30 mouse cellular contexts compared by ENCODE assay signal in genomic region chr7:19675824-19676223, GRCm38 (mm10). TPM values are rescaled to one million over a fixed set of nuclear protein-coding genes. Genes with fewer than 3 reads are reported as not detected.
A peak's percentile ranks its signal among the peaks of the same experiment; 100 is the strongest.
DNase-seq lines count a peak whose midpoint lies in the region; ATAC-seq and TF ChIP-seq lines count a peak whose summit lies in the region.
"Had no signal": no experiment of that assay in that cellular context is flagged by ENCODE, and none has a peak within 500 bp of the region (broad histone marks: within the 10 kb centered on the region; RNA-seq: fewer than 3 reads in every experiment).

No protein-coding gene starts in this region.

- TF ChIP-seq POLR2A in small intestine, adult 2 months (IDR thresholded peaks at IDR 0.05; ENCODE audit: low read depth, low read length), result no peak

- H3K79me2 ChIP-seq in macrophage (ENCODE audit: inconsistent target), result no peaks in the 10 kb centered on the region

- 71% methylated on average over 10 of the region's 10 CpGs for WGBS in liver, embryonic 12.5 days (ENCODE audit: insufficient replicate concordance)
- 35% methylated on average over 10 of the region's 10 CpGs for WGBS in macrophage (ENCODE audit: missing documents)
- WGBS in small intestine, adult 2 months, result 78% methylated on average over 10 of the region's 10 CpGs
- WGBS in forebrain, embryonic 12.5 days, result 80% methylated on average over 10 of the region's 10 CpGs

- peak overlapping the region; percentile 30 for H3K4me3 ChIP-seq in liver, embryonic 12.5 days
- H3K4me3 ChIP-seq in macrophage (ENCODE audit: inconsistent target), result no peak overlapping the region
- peak overlapping the region; percentile 51 for H3K4me3 ChIP-seq in small intestine, adult 2 months (ENCODE audit: low read depth, low read length)
- H3K4me3 ChIP-seq in left cerebral cortex, adult 2 months, result no peak overlapping the region
- no peak overlapping the region for H3K4me3 ChIP-seq in forebrain, embryonic 12.5 days (replicated peaks)

- H3K36me3 ChIP-seq in liver, embryonic 12.5 days, result no peaks in the 10 kb centered on the region
- no peaks in the 10 kb centered on the region for H3K36me3 ChIP-seq in macrophage (ENCODE audit: inconsistent target)
- H3K36me3 ChIP-seq in small intestine, adult 2 months (ENCODE audit: control insufficient read depth, insufficient read depth, low read length), result no peaks in the 10 kb centered on the region
- H3K36me3 ChIP-seq in forebrain, embryonic 12.5 days (replicated peaks), result no peaks in the 10 kb centered on the region

- no peak for TF ChIP-seq CTCF in small intestine, adult 2 months (IDR thresholded peaks at IDR 0.05; ENCODE audit: extremely low read depth, insufficient read length, insufficient replicate concordance, low read depth, low read length)
- TF ChIP-seq CTCF in left cerebral cortex, adult 2 months (IDR thresholded peaks at IDR 0.05), result no peak

- DNase-seq in heart, adult 11 months, result peak; percentile 89
- no peak for DNase-seq in heart, postnatal 25 days (ENCODE audit: low spot score)
- DNase-seq in left cerebral cortex, adult 2 months (ENCODE audit: extremely low spot score in 1 of 2, low spot score in 2 of 2), result no peak
- DNase-seq in Muller cell, postnatal 12 days (ENCODE audit: inconsistent ontology term), result no peak
- DNase-seq: adrenal gland, postnatal 36 days; cerebellum, adult 11-12 months; cerebellum, postnatal 10 days; heart, postnatal 10 days; kidney, adult 2 months; layer of hippocampus, adult 9-11 months; lung, adult 2 months; lung, postnatal 14 days had no signal

- H3K27ac ChIP-seq in liver, embryonic 12.5 days, result peak overlapping the region; percentile 16; the same call in 1 of the 2 replicates
- H3K27ac ChIP-seq in macrophage, result peak overlapping the region; percentile 55
- peak overlapping the region; percentile 82 for H3K27ac ChIP-seq in small intestine, adult 2 months (ENCODE audit: insufficient read depth, low read depth, low read length)
- no peak overlapping the region for H3K27ac ChIP-seq in left cerebral cortex, adult 2 months
- no peak overlapping the region for H3K27ac ChIP-seq in forebrain, embryonic 12.5 days
- H3K27ac ChIP-seq: hindbrain, postnatal 0 days; kidney, postnatal 0 days; stomach, postnatal 0 days had no signal

- intact Hi-C loops in heart, postnatal 25 days (cut with DNase I), result no loop called here
- intact Hi-C loops in left cerebral cortex, adult 2 months (cut with DNase I), result no loop called here

- H3K9ac ChIP-seq in liver, embryonic 12.5 days, result peak overlapping the region; percentile 5; the same call in 1 of the 2 replicates
- H3K9ac ChIP-seq in forebrain, embryonic 12.5 days, result no peak overlapping the region

- ATAC-seq in liver, embryonic 12.5 days, result no peak
- ATAC-seq in forebrain, embryonic 12.5 days (ENCODE audit: low FRiP score), result no peak
- ATAC-seq: forebrain, embryonic 14.5 days; hindbrain, postnatal 0 days; midbrain, embryonic 16.5 days had no signal

- peak overlapping the region; percentile 24; the same call in 1 of the 2 replicates for H3K4me2 ChIP-seq in liver, embryonic 12.5 days
- H3K4me2 ChIP-seq in forebrain, embryonic 12.5 days, result no peak overlapping the region
- H3K4me2 ChIP-seq: heart, embryonic 11.5 days had no signal

- H3K4me1 ChIP-seq in liver, embryonic 12.5 days, result peaks cover 11% of the 10 kb centered on the region; the same call in 1 of the 2 replicates
- peaks cover 31% of the 10 kb centered on the region for H3K4me1 ChIP-seq in small intestine, adult 2 months (ENCODE audit: control insufficient read depth, insufficient read depth, insufficient read length, low read length)
- H3K4me1 ChIP-seq in forebrain, embryonic 12.5 days, result no peaks in the 10 kb centered on the region

- H3K27me3 ChIP-seq in liver, embryonic 12.5 days (replicated peaks), result no peaks in the 10 kb centered on the region
- H3K27me3 ChIP-seq in small intestine, adult 2 months (ENCODE audit: control insufficient read depth, insufficient read depth, low read length), result no peaks in the 10 kb centered on the region
- no peaks in the 10 kb centered on the region for H3K27me3 ChIP-seq in forebrain, embryonic 12.5 days

- H3K9me3 ChIP-seq in liver, embryonic 12.5 days (replicated peaks), result no peaks in the 10 kb centered on the region
- H3K9me3 ChIP-seq in forebrain, embryonic 12.5 days, result no peaks in the 10 kb centered on the region

RNA-seq across cellular contexts. Expression of gene Apoc2, which starts 1.9 kb away (rescaled TPM):
- total RNA-seq in heart, postnatal 25 days (2021), result not detected
- polyA plus RNA-seq in liver, embryonic 12.5 days (2016; fragmentation: Nextera tagmentation; extraction: Ambion mirVana), result 389 and 406 TPM in 2 replicates
- total RNA-seq in macrophage (2018; cell fraction: chromatin; rRNA removed), result 1 to 10 TPM in 11 of 26 experiments, not detected in 15; 1.3 to 3.4 (median 2.2) TPM
- total RNA-seq in macrophage (2018; cell fraction: cytosol; rRNA removed), result 10 to 100 TPM; 21.6 to 44.6 (median 31.8) TPM
- 10 to 100 TPM in 4 of 26 experiments, 1 to 10 TPM in 22; 2.1 to 15.0 (median 5.5) TPM for total RNA-seq in macrophage (2018; cell fraction: nucleus; rRNA removed)
- 31.8 to 82.7 TPM (median 33.3 TPM) in 3 replicates for polyA plus RNA-seq in macrophage (2018)
- polyA plus RNA-seq in small intestine, adult 2 months (2012; rRNA removed), result 1,337 and 1,661 TPM in 2 replicates
- total RNA-seq in left cerebral cortex, adult 2 months (2021), result not detected
- polyA plus RNA-seq in forebrain, embryonic 12.5 days (2016; fragmentation: Nextera tagmentation; extraction: Ambion mirVana), result not detected in 2 replicates
- total RNA-seq: gastrocnemius, adult 8-10 months; hindbrain, postnatal 0 days had no signal
- polyA plus RNA-seq: cortical plate, adult 2 months; forebrain, embryonic 14.5 days; hindbrain, embryonic 11.5 days; midbrain, embryonic 16.5 days had no signal

RNA-seq across cellular contexts. Expression of gene Gm44805, which starts 5.4 kb away (rescaled TPM):
- not detected for total RNA-seq in heart, postnatal 25 days (2021)
- polyA plus RNA-seq in liver, embryonic 12.5 days (2016; fragmentation: Nextera tagmentation; extraction: Ambion mirVana), result 2.7 and 4.9 TPM in 2 replicates
- total RNA-seq in macrophage (2018; cell fraction: chromatin; rRNA removed), result 1 to 10 TPM in 1 of 26 experiments, not detected in 25; 2.2 TPM
- 1 to 10 TPM in 1 of 26 experiments, under 1 TPM in 1, not detected in 24; 0.49 to 1.2 TPM for total RNA-seq in macrophage (2018; cell fraction: cytosol; rRNA removed)
- total RNA-seq in macrophage (2018; cell fraction: nucleus; rRNA removed), result not detected
- not detected in 3 replicates for polyA plus RNA-seq in macrophage (2018)
- 0.37 and 0.69 TPM in 2 replicates for polyA plus RNA-seq in small intestine, adult 2 months (2012; rRNA removed)
- total RNA-seq in left cerebral cortex, adult 2 months (2021), result not detected
- polyA plus RNA-seq in forebrain, embryonic 12.5 days (2016; fragmentation: Nextera tagmentation; extraction: Ambion mirVana), result not detected in 2 replicates
- total RNA-seq: gastrocnemius, adult 8-10 months; heart, postnatal 10 days; hindbrain, postnatal 0 days had no signal
- polyA plus RNA-seq: cortical plate, adult 2 months; embryonic facial prominence, embryonic 11.5 days; forebrain, embryonic 14.5 days; gonadal fat pad, adult 2 months; heart, embryonic 11.5 days; hindbrain, embryonic 11.5 days; hindbrain, postnatal 0 days; kidney, adult 2 months; limb, embryonic 11.5 days; lung, adult 2 months; midbrain, embryonic 16.5 days; neural tube, embryonic 14.5 days; stomach, postnatal 0 days; thymus, postnatal 0 days had no signal

RNA-seq across cellular contexts. Expression of gene Apoc4, which starts 5.5 kb away (rescaled TPM):
- total RNA-seq in heart, postnatal 25 days (2021), result not detected
- 15.4 and 18.1 TPM in 2 replicates for polyA plus RNA-seq in liver, embryonic 12.5 days (2016; fragmentation: Nextera tagmentation; extraction: Ambion mirVana)
- under 1 TPM in 1 of 26 experiments, not detected in 25; 0.33 TPM for total RNA-seq in macrophage (2018; cell fraction: chromatin; rRNA removed)
- total RNA-seq in macrophage (2018; cell fraction: cytosol; rRNA removed), result 1 to 10 TPM in 1 of 26 experiments, under 1 TPM in 19, not detected in 6; 0.27 to 1.0 (median 0.52) TPM
- not detected for total RNA-seq in macrophage (2018; cell fraction: nucleus; rRNA removed)
- 1.1 TPM in 1 of 3 replicates, not detected in the others for polyA plus RNA-seq in macrophage (2018)
- 0.33 and 1.4 TPM in 2 replicates for polyA plus RNA-seq in small intestine, adult 2 months (2012; rRNA removed)
- total RNA-seq in left cerebral cortex, adult 2 months (2021), result not detected
- polyA plus RNA-seq in forebrain, embryonic 12.5 days (2016; fragmentation: Nextera tagmentation; extraction: Ambion mirVana), result not detected in 2 replicates
- total RNA-seq: gastrocnemius, adult 8-10 months; heart, postnatal 10 days; hindbrain, postnatal 0 days had no signal
- polyA plus RNA-seq: cortical plate, adult 2 months; embryonic facial prominence, embryonic 11.5 days; forebrain, embryonic 14.5 days; hindbrain, embryonic 11.5 days; hindbrain, postnatal 0 days; kidney, adult 2 months; limb, embryonic 11.5 days; midbrain, embryonic 16.5 days had no signal

RNA-seq across cellular contexts. Expression of gene Clptm1, which starts 11.0 kb away (rescaled TPM):
- 10 to 100 TPM; 65.6 to 72.3 TPM for total RNA-seq in heart, postnatal 25 days (2021)
- polyA plus RNA-seq in liver, embryonic 12.5 days (2016; fragmentation: Nextera tagmentation; extraction: Ambion mirVana), result 75.1 and 75.2 TPM in 2 replicates
- total RNA-seq in macrophage (2018; cell fraction: chromatin; rRNA removed), result 10 to 100 TPM; 18.3 to 69.4 (median 43.8) TPM
- 100 to 1,000 TPM in 19 of 26 experiments, 10 to 100 TPM in 7; 75.5 to 147 (median 110) TPM for total RNA-seq in macrophage (2018; cell fraction: cytosol; rRNA removed)
- total RNA-seq in macrophage (2018; cell fraction: nucleus; rRNA removed), result 100 to 1,000 TPM in 10 of 26 experiments, 10 to 100 TPM in 16; 49.4 to 161 (median 93.3) TPM
- 90.5 to 113 TPM (median 108 TPM) in 3 replicates for polyA plus RNA-seq in macrophage (2018)
- 70.5 and 141 TPM in 2 replicates for polyA plus RNA-seq in small intestine, adult 2 months (2012; rRNA removed)
- total RNA-seq in left cerebral cortex, adult 2 months (2021), result 100 to 1,000 TPM; 137 to 139 TPM
- polyA plus RNA-seq in forebrain, embryonic 12.5 days (2016; fragmentation: Nextera tagmentation; extraction: Ambion mirVana), result 85.6 and 87.6 TPM in 2 replicates

RNA-seq across cellular contexts. Expression of gene Apoc1, which starts 16.6 kb away (rescaled TPM):
- 1 to 10 TPM; 1.4 to 2.2 TPM for total RNA-seq in heart, postnatal 25 days (2021)
- polyA plus RNA-seq in liver, embryonic 12.5 days (2016; fragmentation: Nextera tagmentation; extraction: Ambion mirVana), result 190 and 197 TPM in 2 replicates
- total RNA-seq in macrophage (2018; cell fraction: chromatin; rRNA removed), result 1 to 10 TPM in 1 of 26 experiments, not detected in 25; 2.8 TPM
- 1 to 10 TPM in 25 of 26 experiments, under 1 TPM in 1; 0.93 to 9.2 (median 2.6) TPM for total RNA-seq in macrophage (2018; cell fraction: cytosol; rRNA removed)
- total RNA-seq in macrophage (2018; cell fraction: nucleus; rRNA removed), result 1 to 10 TPM in 8 of 26 experiments, not detected in 18; 1.8 to 6.1 (median 2.3) TPM
- polyA plus RNA-seq in macrophage (2018), result 4.3 to 4.7 TPM (median 4.4 TPM) in 3 replicates
- not detected in 2 replicates for polyA plus RNA-seq in small intestine, adult 2 months (2012; rRNA removed)
- 1 to 10 TPM; 3.5 to 3.7 TPM for total RNA-seq in left cerebral cortex, adult 2 months (2021)
- 0.73 and 1.2 TPM in 2 replicates for polyA plus RNA-seq in forebrain, embryonic 12.5 days (2016; fragmentation: Nextera tagmentation; extraction: Ambion mirVana)

Comparison
In these comparisons a context has a peak if more than half of its experiments do, and no peak if none do; other contexts are left out.
1. H3K27ac ChIP-seq: peak in liver, embryonic 12.5 days (single experiment), macrophage (single experiment) and small intestine, adult 2 months (single experiment); none in left cerebral cortex, adult 2 months (single experiment) and forebrain, embryonic 12.5 days (single experiment).
2. H3K4me3 ChIP-seq: peak in liver, embryonic 12.5 days (single experiment) and small intestine, adult 2 months (single experiment); none in macrophage (single experiment), left cerebral cortex, adult 2 months (single experiment) and forebrain, embryonic 12.5 days (single experiment).
3. RNA of gene Apoc2, which starts 1.9 kb away (polyA plus RNA-seq): 1,337 to 1,661 TPM in small intestine, adult 2 months, 389 to 406 TPM in liver, embryonic 12.5 days and 31.8 to 82.7 TPM in macrophage; not detected in forebrain, embryonic 12.5 days; every median in the first group is over 10 times any median in the second.